Mouse (Mus musculus) cerebellum, postnatal 4 days (tissue): ENCODE measurements around the gene Ppfibp2.

Experiments used
- DNase-seq, 2 experiments: peaks; one replicate each; pipeline ENCODE4 v3.0.0; 2022; ENCODE audit warnings: low spot score in 2 of 2, mixed read lengths in 1 of 2

Gene Ppfibp2

DNA sequence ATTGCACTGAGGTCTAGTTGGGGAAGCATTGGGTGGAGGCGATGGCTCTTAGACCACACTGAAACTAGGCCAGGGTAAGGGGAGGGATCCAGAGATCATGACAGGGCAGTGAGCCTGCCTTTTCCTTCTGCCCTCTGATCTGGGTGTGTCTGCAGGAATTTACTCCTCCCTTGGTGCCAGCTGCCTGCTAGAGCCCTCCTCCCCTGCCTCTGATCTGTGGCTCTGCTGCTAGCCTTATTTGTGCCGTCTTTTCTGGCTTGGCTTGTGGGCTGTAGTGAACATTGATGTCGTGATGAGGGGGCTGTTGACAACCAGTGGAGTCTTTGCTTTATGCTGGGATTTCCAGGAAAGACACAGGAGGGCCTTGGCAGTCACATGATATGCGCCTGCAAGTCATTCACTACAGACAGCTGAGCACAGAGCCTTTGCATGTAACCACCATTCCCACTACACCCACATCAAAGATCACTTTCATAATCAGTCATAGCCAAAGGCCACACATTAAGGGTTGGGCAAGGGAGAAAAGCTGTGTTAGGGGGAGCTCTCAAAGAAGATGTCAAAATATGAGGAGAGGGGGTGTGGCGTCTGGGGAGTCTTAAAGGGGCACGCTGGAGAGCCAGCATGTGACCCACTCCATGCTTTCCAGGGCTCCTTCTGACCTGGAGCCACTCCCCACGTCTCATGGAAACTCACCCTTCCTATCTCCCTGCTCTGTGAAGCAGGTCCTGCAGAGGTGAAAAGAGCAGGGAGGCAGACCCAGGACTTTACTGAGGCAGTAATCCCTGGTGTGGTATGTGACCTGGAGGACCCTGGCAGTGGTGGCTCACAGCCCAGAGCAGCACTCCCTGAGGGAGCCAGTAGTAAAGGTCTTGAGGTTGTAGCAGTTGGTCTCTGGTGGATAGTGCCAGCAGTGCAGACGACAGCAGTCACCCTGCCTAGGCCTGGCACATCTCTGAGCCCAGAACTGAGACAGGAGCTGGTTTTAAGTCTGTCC, 69.4 kb downstream of the Ppfibp2 start:
- DNase-seq, result no peak

- no peak for DNase-seq
These were observed 70.2 kb downstream of the Ppfibp2 start for GRCm38 (mm10) chr7:107665221-107665585.

- peak in 1 of 2 experiments; percentile 18 for DNase-seq
These were observed 70.7 kb downstream of the Ppfibp2 start for GRCm38 (mm10) chr7:107665586-107666261.

DNA sequence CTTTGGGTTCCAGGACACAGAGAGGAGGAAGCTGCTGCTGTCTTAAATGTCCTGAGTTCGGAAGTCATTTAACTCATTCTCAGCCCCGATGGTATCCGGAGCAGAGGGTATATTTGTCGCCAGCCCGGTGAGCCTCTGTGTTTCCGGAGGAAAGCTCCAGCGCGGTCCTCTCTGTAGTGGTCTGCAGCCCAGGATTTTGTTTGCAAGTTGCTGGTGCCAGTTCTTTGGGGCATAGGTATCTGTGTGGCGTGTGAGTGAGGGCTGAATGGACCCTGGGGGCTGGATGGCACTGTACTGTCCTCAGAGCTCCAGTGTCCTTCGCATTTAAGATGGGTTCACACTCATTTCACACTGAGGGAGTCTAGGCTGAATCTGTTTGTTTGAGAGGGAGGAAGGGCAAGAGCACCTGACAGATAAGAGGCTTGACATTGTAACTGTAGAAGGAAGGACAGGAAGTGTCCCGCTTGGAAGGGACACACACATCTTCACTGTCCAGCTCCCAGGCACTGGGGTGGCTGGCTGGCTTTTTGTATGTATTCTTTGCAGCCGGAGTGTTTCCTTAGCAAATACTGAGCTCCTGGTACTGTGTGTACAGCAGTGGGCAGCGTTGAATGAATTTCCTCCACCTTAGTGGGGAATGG, 71.4 kb downstream of the Ppfibp2 start:
- DNase-seq, result no peak

DNA sequence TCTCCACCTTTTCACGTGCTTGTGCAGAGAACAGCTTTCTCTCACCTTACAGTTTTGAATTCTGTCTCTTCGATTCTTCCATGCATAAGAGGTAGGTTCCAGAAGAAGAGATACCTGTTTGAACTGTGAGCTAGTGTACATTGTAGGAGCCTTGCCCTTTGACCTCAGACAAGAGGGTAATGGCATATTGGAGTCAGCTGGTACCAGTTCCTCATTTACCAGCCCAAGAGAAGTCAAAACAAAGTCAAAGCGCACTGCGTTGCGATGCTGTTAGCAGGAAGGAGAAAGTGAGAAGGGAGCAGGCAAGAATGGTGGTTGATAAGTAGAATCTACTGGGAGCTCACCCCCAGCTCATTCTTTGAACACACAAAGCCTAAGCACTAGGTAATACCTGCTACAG, 73.5 kb downstream of the Ppfibp2 start:
- no peak for DNase-seq

- DNase-seq, result no peak
These were observed 80.2 kb downstream of the Ppfibp2 start for GRCm38 (mm10) chr7:107675224-107675623.

DNA sequence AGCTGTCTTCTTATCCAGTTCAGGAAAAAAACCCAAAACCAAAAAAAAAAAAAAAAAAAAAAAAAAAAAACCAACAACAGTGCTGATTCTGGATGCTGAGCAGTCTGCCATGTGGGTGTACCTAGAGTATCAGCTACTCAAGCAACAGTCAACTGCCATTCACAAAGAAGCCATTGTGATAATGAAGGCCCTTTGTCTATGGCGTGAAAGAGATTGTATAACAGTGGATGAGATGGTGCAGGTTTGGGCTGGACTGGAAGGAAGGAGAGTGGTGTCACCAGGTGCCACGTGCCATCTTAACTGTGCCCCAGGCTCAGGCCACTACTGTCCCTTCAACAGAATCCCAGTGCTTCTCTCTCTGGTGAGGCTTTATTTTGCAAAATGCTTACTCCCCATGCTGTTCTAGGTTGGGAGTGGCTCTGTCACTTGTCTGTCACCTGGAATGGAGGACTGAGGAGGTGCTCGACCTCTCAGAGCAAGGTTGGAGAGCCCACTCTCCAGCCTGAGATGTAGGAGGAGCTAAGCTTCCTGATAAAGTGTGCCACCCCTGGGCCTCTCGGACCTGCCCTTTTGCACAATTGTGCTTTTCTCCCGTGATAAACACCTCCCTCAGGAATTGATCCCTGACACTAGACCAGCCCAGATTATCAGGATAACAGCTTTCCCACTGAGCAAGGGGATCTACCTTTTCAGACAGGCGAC, 85.3 kb downstream of the Ppfibp2 start:
- DNase-seq, result no peak

DNA sequence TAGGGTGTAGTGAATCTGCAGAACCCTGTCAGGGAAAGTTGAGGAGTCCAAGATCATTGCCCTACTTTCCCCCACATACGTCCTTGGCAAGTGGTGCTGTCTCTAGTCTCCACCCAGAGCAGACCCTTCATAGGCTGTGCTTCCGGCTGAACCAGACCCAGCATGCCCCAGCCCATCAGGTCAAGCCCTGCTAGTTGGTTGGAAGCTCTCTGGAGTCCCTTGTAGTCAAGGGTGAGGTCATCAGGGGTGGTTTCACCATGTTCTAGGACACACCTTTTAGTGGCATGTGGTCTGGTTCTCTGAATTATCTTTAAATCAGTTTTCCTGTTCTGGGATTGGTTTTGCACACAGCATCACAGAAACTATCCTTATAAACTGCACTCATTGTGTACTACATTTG, 86.3 kb downstream of the Ppfibp2 start:
- no peak for DNase-seq

DNA sequence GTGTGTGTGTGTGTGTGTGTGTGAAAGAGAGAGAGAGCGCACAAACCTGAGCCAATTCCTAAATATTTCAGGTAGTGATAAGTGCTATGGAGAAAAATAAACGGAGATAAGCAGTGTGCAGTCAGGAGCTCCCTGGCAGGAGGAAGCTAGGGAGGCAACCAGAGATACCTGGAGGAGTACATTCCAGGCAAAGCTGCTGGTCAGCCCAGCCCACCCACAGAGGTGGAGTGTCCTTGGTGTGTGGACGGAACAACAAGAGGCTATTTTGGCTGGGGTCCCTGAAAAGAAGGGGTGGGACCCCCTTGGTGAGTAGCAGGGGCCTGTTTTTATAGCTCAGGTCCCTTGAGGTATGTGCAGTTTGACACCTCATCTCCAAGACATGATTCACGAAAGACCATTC, 88.2 kb downstream of the Ppfibp2 start:
- no peak for DNase-seq

DNA sequence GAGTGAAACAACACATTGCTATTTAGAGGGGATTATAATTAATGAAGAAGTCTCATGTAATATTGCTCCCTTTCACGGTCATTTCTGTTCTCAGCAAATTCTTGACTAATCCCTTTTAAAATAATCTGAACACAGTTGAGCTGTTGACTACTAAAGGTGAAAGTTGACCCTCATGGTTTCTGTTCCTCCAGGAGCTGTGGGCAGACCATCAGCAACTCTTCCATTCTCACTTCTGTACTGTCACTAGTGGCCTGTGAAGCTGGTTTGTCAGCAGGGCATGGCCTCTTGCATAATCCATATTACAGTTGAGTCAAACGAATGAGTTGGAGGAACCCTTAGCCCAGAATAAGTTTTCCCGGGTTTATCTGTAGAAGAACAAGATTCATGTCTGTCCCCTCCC, 88.6 kb downstream of the Ppfibp2 start:
- DNase-seq, result no peak

DNA sequence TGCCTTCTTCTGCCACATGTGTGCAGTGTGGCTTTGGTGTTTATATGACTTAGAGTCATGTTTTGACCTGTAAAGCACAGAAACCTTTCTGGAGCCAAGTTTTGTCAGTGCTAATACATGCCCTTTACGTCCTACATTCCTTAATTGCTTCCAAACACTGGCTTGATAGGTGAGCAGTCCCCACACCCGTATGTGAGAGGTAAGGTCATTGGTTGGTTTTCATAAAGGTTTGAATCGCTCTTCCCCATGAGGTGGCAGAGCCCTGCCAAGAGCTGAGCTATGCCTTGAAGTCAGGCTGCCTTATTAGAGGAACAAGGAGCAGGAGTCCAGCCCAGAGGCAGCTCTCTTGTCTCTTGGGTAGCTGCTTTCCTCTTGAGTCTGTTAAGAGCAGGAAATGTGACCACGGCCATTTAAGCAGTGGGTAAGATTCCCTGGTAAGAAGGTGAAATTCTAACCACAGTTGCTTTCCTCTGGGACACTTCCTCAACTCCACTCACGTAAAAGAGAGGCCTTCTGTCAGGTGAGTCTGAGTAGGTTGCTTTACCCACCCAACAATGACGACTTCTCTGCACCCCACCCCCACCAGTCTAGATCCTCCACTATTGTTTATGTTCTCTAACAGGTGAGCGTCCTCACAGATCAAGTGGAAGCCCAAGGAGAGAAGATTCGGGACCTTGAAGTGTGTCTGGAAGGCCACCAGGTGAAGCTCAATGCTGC, 90.4 kb downstream of the Ppfibp2 start:
- DNase-seq, result no peak

- no peak for DNase-seq
These were observed 90.9 kb downstream of the Ppfibp2 start for GRCm38 (mm10) chr7:107685955-107686285.

DNA sequence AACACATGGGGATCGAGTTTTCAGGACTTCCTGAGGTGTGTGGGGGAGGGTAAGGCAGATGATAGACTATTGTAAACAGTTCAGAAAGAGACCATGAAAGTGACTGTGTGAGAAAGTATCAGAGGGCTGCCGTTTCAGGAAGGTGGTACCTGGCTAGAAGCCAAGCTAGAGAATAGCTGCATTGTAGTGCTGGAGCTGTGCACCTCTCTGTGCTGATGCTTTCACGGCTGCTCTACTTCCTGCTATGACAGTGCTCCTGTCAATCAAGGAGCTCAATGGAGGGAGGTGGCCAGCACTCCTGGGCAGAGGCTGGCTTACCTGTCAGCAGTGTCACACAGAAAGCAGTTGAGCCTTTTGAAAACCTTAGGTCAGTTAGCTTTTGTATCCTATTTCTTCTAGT, 92.4 kb downstream of the Ppfibp2 start:
- DNase-seq, result no peak

GRCm38 (mm10) chr7:107688040-107688439, 93.0 kb downstream of the Ppfibp2 start:
- no peak for DNase-seq

GRCm38 (mm10) chr7:107690426-107691221, 95.6 kb downstream of the Ppfibp2 start:
- DNase-seq, result no peak

- no peak for DNase-seq
These were observed 96.5 kb downstream of the Ppfibp2 start for GRCm38 (mm10) chr7:107691493-107691892.

DNA sequence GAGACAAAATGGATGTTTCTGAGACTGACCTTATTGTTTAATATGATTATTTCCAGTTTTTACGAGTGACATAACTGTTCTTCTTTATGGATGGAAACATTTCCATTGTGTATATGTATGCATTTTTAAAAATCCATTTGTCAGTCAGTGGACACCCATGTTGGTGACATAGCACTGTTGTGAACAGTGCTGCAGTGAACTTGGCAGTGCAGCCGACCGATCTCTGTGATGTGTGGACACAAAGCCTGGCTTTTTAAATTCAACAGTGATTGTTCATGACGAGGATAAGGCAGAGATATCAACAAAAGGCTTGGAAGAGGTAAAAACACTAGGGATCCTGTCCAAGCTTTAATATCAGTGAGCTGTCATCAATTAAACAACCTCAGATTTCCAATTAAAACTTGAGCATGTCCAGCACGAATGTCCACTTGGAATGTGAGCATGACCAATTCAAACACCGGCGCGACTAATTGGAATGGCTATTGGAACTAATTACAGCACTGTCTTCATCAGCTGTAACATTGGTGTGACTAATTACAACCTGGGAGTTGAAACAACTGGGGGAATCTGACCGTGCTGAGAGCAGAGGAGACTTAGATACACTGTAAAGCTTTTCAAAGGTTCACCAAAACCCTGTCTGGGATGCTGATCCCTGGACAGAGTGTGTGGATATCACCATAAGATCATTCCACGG, 99.4 kb downstream of the Ppfibp2 start:
- DNase-seq, result no peak

GRCm38 (mm10) chr7:107697066-107697465, 102.1 kb downstream of the Ppfibp2 start:
- DNase-seq, result no peak

- DNase-seq, result no peak
These were observed 104.9 kb downstream of the Ppfibp2 start for GRCm38 (mm10) chr7:107699926-107700325.

DNA sequence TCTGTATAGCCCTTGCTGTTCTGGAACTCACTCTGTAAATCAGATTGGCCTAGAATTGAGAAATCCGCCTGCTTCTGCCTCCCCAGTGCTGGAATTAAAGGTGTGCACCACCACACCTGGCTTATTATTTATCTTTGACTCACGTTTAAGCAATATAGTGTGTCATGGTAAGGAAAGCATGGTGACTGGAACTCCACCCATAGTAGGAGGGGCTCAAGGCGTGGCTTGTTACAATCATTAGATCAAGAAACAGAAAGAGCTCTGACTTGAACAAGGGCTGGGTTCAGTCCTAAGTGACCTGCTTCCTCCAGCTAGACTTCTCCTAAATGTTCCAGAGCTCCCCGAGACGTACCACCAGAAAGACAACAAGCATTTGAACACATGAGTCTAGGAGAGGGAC, 105.6 kb downstream of the Ppfibp2 start:
- no peak for DNase-seq
